Mouse (Mus musculus): Measurements from ENCODE around the gene Ccdc116. TPM values are rescaled to one million over a fixed set of nuclear protein-coding genes. Genes with fewer than 3 reads are reported as not detected.
A peak's percentile ranks its signal among the peaks of the same experiment; 100 is the strongest.

The Ccdc116 gene
- total RNA-seq (2014; rRNA removed; ENCODE audit: low replicate concordance) = 0.62 TPM in 1 of 2 replicates, not detected in the other
- polyA plus RNA-seq (2015; fragmentation: Nextera tagmentation; extraction: Ambion mirVana) = 0.05 and 0.08 TPM in 2 replicates

DNA sequence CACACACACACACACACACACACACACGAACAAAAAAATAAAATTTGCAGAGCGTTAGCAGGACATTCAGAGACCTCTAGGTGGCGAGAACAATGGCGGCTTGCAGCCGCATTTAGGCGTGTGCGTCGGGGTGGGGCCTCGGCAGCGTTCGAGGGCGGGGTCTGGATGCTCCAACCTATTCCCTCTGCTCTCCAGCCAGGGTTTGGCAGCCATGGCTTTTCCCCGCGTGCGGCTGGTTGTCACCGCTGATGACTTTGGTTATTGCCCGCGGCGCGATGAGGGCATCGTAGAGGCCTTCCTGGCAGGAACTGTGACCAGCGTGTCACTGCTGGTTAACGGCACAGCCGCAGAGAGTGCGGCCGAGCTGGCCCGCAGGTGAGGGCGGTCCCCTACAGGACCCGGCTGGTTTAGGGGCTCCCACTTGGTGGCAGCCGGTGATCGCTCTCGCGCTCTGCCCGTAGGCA lies at the start of gene Ccdc116:
Gene Ccdc116 (minus strand): TSS at position 458 of the 464 bp plus-strand sequence.
- no peaks in the 10 kb centered on the region for H3K9me3 ChIP-seq (replicated peaks; ENCODE audit: control insufficient read depth, low read length)
- peaks cover 14% of the 10 kb centered on the region for H3K4me1 ChIP-seq (ENCODE audit: control insufficient read depth, insufficient read depth)
- peak; percentile 86 for DNase-seq (ENCODE audit: low spot score)
- H3K27me3 ChIP-seq (ENCODE audit: control insufficient read depth, insufficient read depth, low read length) = no peaks in the 10 kb centered on the region
- WGBS = under 1% methylated on average over 34 of the region's 34 CpGs
- H3K4me2 ChIP-seq (ENCODE audit: low read depth, low read length) = peak within 1 kb of the TSS; percentile 95
- H3K27ac ChIP-seq (ENCODE audit: low read depth) = no peak within 1 kb of the TSS
- H3K36me3 ChIP-seq (replicated peaks; ENCODE audit: control insufficient read depth, insufficient read depth, low read length) = 0 out of 2 replicates have a peak, but pooled peaks cover 5% of the 10 kb centered on the region
- 0 out of 2 replicates have a peak within 1 kb of the TSS, but pooled peaks have one; percentile 19 for H3K9ac ChIP-seq (replicated peaks; ENCODE audit: low read depth, low read length)
- H3K4me3 ChIP-seq (ENCODE audit: low read depth, low read length) = peak within 1 kb of the TSS; percentile 58
- TF ChIP-seq EP300 (IDR thresholded peaks at IDR 0.05; ENCODE audit: low read depth) (no peak), CTCF (IDR thresholded peaks at IDR 0.05; ENCODE audit: low read depth) (peak; percentile 62)
- ATAC-seq (ENCODE audit: insufficient read depth, low read depth) = peak; percentile 88

DNA sequence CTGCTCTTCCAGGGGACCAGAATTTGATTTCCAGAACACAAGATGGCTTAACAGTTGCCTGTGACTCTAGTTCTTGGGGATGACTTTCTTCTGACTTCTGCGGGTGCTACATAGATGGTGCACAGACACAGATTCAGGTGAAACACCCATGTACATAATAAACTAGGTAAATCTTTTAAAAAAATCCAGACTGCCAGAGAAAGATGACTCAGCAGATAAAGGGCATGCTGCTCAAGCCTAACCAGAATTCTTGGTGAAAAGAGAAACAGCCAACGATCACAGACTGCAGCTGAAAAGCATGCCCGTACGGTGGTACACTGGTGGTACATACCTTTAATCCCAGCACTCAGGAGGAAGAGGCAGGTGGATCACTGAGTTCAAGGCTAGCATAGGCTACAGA lies 46.8 kb upstream of the Ccdc116 start:
- Histone ChIP-seq H3K27me3 (ENCODE audit: control insufficient read depth, insufficient read depth, low read length) (no peaks in the 10 kb centered on the region), H3K4me2 (ENCODE audit: low read depth, low read length) (no peak overlapping the region), H3K4me1 (ENCODE audit: control insufficient read depth, insufficient read depth) (no peaks in the 10 kb centered on the region), H3K27ac (ENCODE audit: low read depth) (no peak overlapping the region), H3K9me3 (replicated peaks; ENCODE audit: control insufficient read depth, low read length) (no peaks in the 10 kb centered on the region), H3K4me3 (ENCODE audit: low read depth, low read length) (no peak overlapping the region), H3K9ac (replicated peaks; ENCODE audit: low read depth, low read length) (no peak overlapping the region), H3K36me3 (replicated peaks; ENCODE audit: control insufficient read depth, insufficient read depth, low read length) (no peaks in the 10 kb centered on the region; the same call in 1 of the 2 replicates)
- TF ChIP-seq EP300 (IDR thresholded peaks at IDR 0.05; ENCODE audit: low read depth) = no peak
- TF ChIP-seq CTCF (IDR thresholded peaks at IDR 0.05; ENCODE audit: low read depth) = no peak
- ATAC-seq (ENCODE audit: insufficient read depth, low read depth) (no peak), DNase-seq (ENCODE audit: low spot score) (no peak)
- 95% methylated on average over 4 of the region's 4 CpGs for WGBS

- TF ChIP-seq CTCF (IDR thresholded peaks at IDR 0.05; ENCODE audit: low read depth) = no peak
- no peak for TF ChIP-seq EP300 (IDR thresholded peaks at IDR 0.05; ENCODE audit: low read depth)
These were observed 38.4 kb upstream of the Ccdc116 start for GRCm38 (mm10) chr16:17185475-17185874.

DNA sequence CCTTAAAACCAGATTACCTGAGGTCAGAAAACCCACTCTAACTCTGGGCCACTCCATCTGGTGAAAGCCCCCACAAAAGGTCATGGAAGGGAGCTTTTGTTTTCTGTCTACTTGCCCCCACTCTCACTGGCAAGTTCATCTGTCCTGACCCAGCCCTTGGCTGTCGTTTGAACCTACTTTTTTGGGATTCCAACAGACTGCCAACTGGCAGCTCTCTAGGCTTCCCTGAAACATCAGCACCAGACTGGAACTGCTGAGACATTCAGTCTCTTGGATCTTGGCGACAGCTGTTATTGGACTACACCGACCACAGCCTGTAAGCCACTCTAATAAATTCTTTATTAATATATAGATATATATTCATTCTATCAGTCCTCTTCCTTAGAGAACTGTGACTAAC lies 36.0 kb upstream of the Ccdc116 start:
- Histone ChIP-seq H3K4me2 (ENCODE audit: low read depth, low read length) (no peak overlapping the region), H3K4me1 (ENCODE audit: control insufficient read depth, insufficient read depth) (no peaks in the 10 kb centered on the region; the same call in 1 of the 2 replicates), H3K4me3 (ENCODE audit: low read depth, low read length) (no peak overlapping the region), H3K36me3 (replicated peaks; ENCODE audit: control insufficient read depth, insufficient read depth, low read length) (peaks cover 5% of the 10 kb centered on the region; the same call in 1 of the 2 replicates), H3K27ac (ENCODE audit: low read depth) (no peak overlapping the region), H3K9ac (replicated peaks; ENCODE audit: low read depth, low read length) (no peak overlapping the region), H3K9me3 (replicated peaks; ENCODE audit: control insufficient read depth, low read length) (no peaks in the 10 kb centered on the region), H3K27me3 (ENCODE audit: control insufficient read depth, insufficient read depth, low read length) (no peaks in the 10 kb centered on the region)
- no peak for TF ChIP-seq CTCF (IDR thresholded peaks at IDR 0.05; ENCODE audit: low read depth)
- TF ChIP-seq EP300 (IDR thresholded peaks at IDR 0.05; ENCODE audit: low read depth) = no peak
- ATAC-seq (ENCODE audit: insufficient read depth, low read depth) (no peak), DNase-seq (ENCODE audit: low spot score) (no peak)
- WGBS = 68% methylated on average over 3 of the region's 3 CpGs

More at GRCm38 (mm10) chr16:17185475-17185874, 38.4 kb upstream of the Ccdc116 start:
- Histone ChIP-seq H3K4me1 (ENCODE audit: control insufficient read depth, insufficient read depth) (no peaks in the 10 kb centered on the region; the same call in 1 of the 2 replicates), H3K4me2 (ENCODE audit: low read depth, low read length) (no peak overlapping the region), H3K4me3 (ENCODE audit: low read depth, low read length) (no peak overlapping the region), H3K9ac (replicated peaks; ENCODE audit: low read depth, low read length) (no peak overlapping the region), H3K9me3 (replicated peaks; ENCODE audit: control insufficient read depth, low read length) (no peaks in the 10 kb centered on the region), H3K27me3 (ENCODE audit: control insufficient read depth, insufficient read depth, low read length) (no peaks in the 10 kb centered on the region), H3K27ac (ENCODE audit: low read depth) (no peak overlapping the region), H3K36me3 (replicated peaks; ENCODE audit: control insufficient read depth, insufficient read depth, low read length) (no peaks in the 10 kb centered on the region; the same call in 1 of the 2 replicates)
- ATAC-seq (ENCODE audit: insufficient read depth, low read depth) (no peak), DNase-seq (ENCODE audit: low spot score) (no peak)

GRCm38 (mm10) chr16:17182136-17182535 lies 35.1 kb upstream of the Ccdc116 start:
- Histone ChIP-seq H3K9me3 (replicated peaks; ENCODE audit: control insufficient read depth, low read length) (no peaks in the 10 kb centered on the region), H3K36me3 (replicated peaks; ENCODE audit: control insufficient read depth, insufficient read depth, low read length) (peaks cover 12% of the 10 kb centered on the region; the same call in 1 of the 2 replicates), H3K4me1 (ENCODE audit: control insufficient read depth, insufficient read depth) (no peaks in the 10 kb centered on the region; the same call in 1 of the 2 replicates), H3K27me3 (ENCODE audit: control insufficient read depth, insufficient read depth, low read length) (no peaks in the 10 kb centered on the region), H3K4me2 (ENCODE audit: low read depth, low read length) (no peak overlapping the region), H3K27ac (ENCODE audit: low read depth) (no peak overlapping the region), H3K4me3 (ENCODE audit: low read depth, low read length) (no peak overlapping the region), H3K9ac (replicated peaks; ENCODE audit: low read depth, low read length) (no peak overlapping the region)
- DNase-seq (ENCODE audit: low spot score) (no peak), ATAC-seq (ENCODE audit: insufficient read depth, low read depth) (no peak)
- no peak for TF ChIP-seq EP300 (IDR thresholded peaks at IDR 0.05; ENCODE audit: low read depth)
- no peak for TF ChIP-seq CTCF (IDR thresholded peaks at IDR 0.05; ENCODE audit: low read depth)
- 68% methylated on average over 2 of the region's 2 CpGs for WGBS
